Mouse (Mus musculus) 3T3-L1 (cell line): ENCODE measurements at regions not wholly inside any gene's neighbourhood (a gene's known extent, or its start where the extent isn't known, plus 50 kb on each side); places are given as distances from the start of the nearest gene placed in this dataset.

Experiments used
- DNase-seq: peaks from one replicate; pipeline ENCODE4 v3.0.0-alpha.2; 2015; ENCODE audit warnings: low read depth, low spot score

- DNase-seq: no peak
These were observed 219.6 kb upstream of the G2e3 start for GRCm38 (mm10) chr12:51128274-51128673.

GRCm38 (mm10) chr12:51118781-51119180 is 229.1 kb upstream of the G2e3 start:
- DNase-seq: no peak

DNA sequence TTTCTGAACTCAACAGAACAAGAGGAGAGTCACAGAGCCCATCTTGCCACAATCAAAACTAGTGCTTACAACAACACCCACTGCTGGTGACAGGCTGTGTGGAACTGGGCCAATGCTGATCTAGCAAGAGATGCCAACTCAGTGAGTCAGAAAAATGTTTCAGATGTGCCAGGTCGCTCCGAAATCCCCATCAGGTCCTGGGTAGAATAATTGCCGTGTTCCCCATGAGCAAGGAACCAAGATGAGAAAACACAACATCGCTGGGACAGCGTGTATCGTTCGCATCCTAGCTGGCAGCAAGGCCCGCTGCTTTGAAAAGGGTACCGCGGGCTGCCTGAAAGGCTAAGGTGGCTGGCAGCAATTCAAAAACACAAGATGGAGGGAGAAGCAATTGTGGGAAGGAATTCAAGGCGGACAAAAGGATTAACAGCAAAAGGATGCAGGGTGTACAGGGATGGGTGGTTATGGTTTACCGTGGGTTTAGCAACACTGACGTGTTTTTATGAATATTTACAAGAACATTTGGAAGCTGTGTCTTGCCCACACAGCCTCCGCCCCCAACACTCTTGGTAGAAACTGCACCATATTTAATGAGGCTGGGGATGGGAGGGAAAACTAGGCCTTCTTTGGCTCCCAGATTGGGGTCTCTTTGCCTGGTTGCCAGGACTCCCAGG is 229.7 kb upstream of the G2e3 start:
- peak; percentile 40 for DNase-seq

- no peak for DNase-seq
These were observed 230.3 kb upstream of the G2e3 start for GRCm38 (mm10) chr12:51117436-51118020.

- DNase-seq: no peak
These were observed 236.1 kb upstream of the G2e3 start for GRCm38 (mm10) chr12:51111811-51112210.

- no peak for DNase-seq
These were observed 239.8 kb upstream of the G2e3 start for GRCm38 (mm10) chr12:51108044-51108443.

DNA sequence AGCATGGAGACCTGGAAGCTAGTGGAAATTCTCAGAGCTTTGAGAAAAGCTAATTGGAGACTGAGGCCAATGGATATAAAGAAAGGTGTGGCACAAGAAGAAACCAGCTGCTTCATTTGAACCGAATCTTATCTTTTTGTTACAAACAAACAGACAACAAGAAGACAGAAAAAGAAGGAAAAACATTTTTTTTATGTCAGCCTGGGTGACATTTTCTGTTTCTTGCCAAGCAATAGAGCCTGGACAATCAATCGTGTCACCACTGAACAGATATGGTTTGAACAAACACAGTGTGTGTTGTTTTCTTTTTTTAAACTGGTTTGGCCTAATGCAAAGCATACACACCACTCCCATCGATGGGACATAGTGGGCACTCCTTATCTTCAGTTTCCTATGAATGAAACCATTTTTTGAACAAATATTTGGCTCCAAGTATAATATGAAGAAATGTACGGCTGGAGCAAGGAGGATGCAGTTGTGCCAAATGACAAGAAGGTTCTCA is 244.3 kb upstream of the G2e3 start:
- no peak for DNase-seq

DNA sequence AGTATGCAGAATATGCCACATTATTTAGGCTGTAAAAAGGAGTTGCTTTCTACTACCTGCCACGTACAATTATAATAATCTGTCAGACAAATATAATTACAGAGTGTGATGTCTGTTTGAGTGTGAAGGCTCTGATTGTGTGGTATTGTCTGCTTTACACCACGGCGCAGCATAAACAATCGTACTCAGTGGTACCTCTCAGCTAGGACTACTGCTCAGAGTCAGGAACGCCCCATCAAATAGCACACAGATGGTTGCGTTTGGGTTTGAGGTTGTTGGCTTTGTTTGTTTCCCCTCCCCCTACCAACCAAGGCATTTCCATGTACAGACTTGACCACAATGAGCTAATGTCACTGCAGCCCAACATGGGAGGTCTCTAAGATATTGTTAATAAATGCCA is 246.2 kb upstream of the G2e3 start:
- DNase-seq: no peak

DNA sequence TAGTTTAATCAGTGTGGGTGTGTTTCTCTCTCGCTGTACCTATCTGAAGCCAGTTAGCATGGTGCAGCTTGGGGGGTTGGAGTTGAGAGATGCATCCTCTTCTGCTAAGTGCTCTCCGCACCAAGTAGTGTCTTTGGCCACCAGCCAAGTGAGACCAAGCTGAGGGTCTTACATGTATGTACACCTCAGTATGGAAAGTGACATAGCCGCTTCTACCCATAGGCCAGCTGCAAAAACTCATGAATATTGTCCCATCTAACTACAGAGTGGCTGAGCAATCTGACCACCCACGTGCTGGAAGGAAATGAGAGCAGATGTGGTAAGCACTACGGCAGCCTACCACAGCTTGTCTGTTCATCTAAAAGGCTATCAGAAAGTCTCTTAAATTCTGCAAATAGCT is 247.0 kb upstream of the G2e3 start:
- DNase-seq: no peak

- no peak for DNase-seq
These were observed 251.9 kb upstream of the G2e3 start for GRCm38 (mm10) chr12:51095974-51096373.

DNA sequence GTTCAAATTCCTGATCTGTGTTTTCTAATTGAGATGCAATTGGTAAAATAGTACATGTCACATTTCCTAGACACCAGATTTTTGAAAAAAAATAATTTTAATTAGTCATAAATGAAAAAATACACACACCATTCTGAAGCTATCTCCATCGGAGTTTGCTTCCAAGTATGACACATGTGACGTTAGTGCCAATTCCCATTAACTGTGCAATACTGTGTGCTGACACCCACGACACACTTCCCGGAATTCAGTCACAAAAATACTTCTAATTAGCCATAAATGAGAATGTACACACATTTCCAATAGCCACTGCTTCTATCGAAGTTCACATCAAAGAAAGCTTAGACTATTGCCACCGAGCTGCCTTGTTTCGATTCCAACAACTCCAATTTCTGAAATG is 258.5 kb upstream of the G2e3 start:
- DNase-seq: no peak

- DNase-seq: no peak
These were observed 266.1 kb upstream of the G2e3 start for GRCm38 (mm10) chr12:51081809-51082208.

GRCm38 (mm10) chr12:51073503-51073902 is 274.4 kb upstream of the G2e3 start:
- DNase-seq: no peak

DNA sequence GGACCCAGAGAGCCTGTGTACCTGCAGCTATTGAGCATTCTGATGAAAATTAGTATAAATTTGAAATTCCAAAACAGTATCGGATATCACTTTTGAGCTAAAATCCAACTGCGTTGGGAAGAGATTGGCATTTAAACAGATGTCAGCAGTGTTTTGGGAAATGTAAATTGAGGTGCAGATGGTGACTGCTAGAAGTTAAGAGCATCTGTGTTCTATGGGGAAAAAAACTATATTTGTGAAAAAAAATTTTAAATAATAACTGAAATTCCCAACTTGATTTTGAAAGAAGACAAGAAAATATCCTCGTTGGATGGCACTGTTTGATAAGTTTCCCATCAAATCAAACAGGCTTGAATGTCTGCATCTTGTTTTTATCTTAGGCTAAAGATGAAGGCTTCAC is 286.9 kb upstream of the G2e3 start:
- DNase-seq: no peak

DNA sequence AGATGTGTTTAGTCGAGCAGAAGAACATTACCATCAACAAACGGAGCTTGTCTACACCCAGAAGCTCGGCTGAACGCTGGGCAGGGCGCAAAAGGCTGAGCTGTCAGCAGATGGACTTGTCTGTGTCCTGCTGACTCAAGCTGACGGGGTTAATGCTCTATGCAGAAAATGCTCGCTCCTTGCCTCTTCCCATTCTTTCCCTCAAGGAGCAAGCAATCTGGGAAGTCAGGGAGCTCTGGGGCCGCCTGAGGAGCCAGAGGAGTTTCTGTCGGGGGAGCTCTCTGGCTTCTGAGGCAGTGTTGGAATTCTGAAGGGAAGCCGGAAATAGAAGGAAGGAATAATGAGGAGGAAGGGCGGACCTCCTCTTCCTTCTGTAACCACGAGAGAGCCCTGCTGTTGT is 289.3 kb upstream of the G2e3 start:
- no peak for DNase-seq

GRCm38 (mm10) chr12:51058104-51058503 is 289.8 kb upstream of the G2e3 start:
- DNase-seq: no peak

DNA sequence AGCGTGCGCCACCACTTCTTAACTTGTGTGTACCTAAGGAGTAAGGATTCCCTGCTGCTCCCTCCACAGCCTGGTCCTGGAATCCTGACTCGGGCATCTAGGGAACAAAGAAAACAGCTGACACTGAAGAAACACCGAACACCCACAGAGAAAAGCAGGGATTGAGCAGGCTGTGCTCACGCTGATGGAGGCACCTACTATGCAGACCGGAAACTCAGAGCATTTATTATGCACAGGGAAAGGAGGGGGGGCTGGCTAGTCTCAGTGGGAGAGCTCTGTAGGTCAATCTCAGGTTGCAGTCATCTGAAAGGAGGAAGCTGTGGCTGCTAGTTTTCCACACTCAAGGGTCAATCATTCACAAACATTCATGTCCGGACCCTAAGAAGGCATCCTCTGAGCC is 300.7 kb upstream of the G2e3 start:
- DNase-seq: no peak

- no peak for DNase-seq
These were observed 302.4 kb upstream of the G2e3 start for GRCm38 (mm10) chr12:51045437-51045836.

DNA sequence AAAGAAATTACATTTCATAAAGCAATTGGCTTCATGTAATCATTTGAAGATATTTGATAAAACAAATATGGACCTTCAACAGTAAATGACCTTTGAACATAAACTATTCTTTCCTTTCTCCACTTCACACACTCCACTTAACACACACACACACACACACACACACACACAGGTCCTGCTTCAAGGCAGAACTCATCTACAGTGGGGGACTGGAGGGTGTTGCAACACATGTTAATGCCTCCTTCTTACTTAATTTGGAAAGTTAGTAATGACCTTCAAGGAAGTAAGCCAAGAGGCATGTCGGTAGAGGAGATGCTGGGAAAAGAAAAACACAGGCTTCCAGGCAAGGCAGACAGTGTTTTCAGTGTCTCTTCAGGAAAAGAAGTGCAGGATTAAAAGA is 302.8 kb upstream of the G2e3 start:
- no peak for DNase-seq

GRCm38 (mm10) chr12:51032193-51032592 is 315.7 kb upstream of the G2e3 start:
- DNase-seq: no peak

- no peak for DNase-seq
These were observed 319.2 kb upstream of the G2e3 start for GRCm38 (mm10) chr12:51028601-51029174.

DNA sequence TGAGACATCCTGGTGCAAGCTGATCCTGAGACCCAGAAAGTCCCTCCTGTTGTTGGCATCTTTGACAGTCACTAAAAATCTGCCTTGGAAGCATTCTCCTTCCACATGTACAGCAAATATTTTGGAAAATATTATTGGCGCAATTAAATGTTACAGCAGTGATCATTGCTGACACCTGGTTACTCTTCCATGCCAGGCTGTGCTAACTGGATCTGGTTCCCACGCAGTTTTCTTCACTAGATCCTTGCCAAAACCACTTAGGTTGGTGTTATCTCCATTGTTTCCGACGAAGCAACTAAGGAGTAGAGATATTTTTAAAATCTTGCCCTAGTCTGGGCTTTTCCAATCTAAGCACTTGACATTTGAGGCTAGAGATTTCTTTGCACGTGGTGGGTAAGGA is 321.8 kb upstream of the G2e3 start:
- no peak for DNase-seq

DNA sequence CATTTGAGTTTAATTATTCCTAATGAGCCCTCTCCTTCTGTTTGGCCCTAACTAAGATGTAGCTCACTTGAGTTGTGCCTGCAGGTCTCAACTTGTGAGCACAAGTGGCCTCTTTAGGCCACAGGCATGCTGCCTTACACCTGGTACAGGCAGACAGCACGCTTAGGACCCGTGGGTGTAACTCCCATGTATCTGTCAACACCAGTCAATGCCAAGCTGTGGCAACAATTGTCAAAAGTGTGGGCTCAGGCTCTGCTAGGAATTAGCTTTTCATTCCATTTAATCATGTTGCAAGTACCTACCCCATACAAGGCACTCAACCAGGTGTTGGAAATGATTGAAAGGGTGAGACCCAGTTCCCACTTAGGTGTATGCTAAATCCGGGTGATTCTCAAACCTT is 322.3 kb upstream of the G2e3 start:
- DNase-seq: no peak
